Mouse (Mus musculus) bone marrow macrophage, adult 2 months (primary cell): ENCODE data around the gene Ccdc142.

ENCODE experiments used
- CTCF ChIP-seq: IDR thresholded peaks from 2 replicates; pipeline ENCODE4 v1.5.1; 2012; ENCODE audit warnings: low read depth, mild to moderate bottlenecking, low read length, moderate library complexity
- POLR2A ChIP-seq: IDR thresholded peaks from 2 replicates; pipeline ENCODE4 v1.6.1; 2012; ENCODE audit warnings: mild to moderate bottlenecking, low read depth, low read length, borderline replicate concordance

GRCm38 (mm10) chr6:83138056-83138455 is 36.7 kb downstream of the Ccdc142 start:
- no peak for TF ChIP-seq CTCF
- TF ChIP-seq POLR2A: no peak
